Mouse (Mus musculus): Measurements from ENCODE around the gene Cyb5r1.

- TF ChIP-seq POLR2A (IDR thresholded peaks at IDR 0.05; ENCODE audit: borderline replicate concordance, insufficient read depth, low read length) (no peak), CTCF (IDR thresholded peaks at IDR 0.05; ENCODE audit: borderline replicate concordance, insufficient read depth, low read depth, low read length) (no peak)
Observed at GRCm38 (mm10) chr1:134398210-134398609, 7.1 kb upstream of the Cyb5r1 start.

Data from cerebellum, adult 2 months (tissue).